Mouse (Mus musculus): ENCODE measurements at regions not wholly inside any gene's neighbourhood (a gene's known extent, or its start where the extent isn't known, plus 50 kb on each side); places are given as distances from the start of the nearest gene placed in this dataset.
"Not testable (repeated sequence)": the region's sequence is repeated elsewhere in the genome, so short reads cannot be mapped to it uniquely, and the experiment has no call there.

DNA sequence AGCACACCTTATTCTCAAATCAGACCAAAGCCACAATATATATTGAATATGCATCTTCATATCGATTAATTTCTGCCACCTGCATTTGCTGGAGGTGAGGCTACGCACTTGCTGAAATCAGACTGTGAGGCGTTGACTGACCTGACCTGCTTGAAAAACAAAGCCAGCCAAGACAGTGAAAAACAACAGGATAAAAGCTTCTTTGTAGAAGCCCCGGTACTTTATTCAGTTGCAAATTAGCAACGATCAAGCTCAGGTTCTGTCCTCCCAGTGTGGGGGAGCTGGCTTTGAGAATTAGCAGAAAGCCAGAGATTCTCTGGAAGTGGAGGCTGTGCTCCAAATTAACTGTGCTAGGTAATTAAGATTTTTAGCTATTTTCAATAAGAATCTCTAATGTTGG lies 100.6 kb downstream of the Vmn2r79 start:
- no peak for DNase-seq (ENCODE audit: low spot score)

DNA sequence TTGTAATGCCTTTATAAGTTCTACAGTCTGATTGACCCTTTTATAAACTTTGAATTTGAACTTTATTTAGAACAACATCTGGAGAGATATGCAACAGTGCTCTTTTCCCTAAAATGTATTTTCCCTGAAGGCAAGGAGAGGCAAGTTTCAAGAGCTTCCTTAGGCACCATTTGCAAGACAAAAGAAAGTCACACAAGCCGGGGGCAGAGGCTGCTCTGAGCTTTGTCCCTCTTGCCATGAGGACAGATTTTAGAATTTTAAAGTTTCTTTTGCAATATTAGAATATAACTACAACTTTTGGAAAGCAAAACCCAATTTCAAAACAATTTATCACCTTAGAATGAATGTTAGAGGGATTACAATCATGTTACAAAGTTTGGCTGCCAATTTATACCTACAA lies 103.7 kb downstream of the Vmn2r79 start:
- DNase-seq (ENCODE audit: low spot score), result not testable (repeated sequence)

- not testable (repeated sequence) for DNase-seq (ENCODE audit: low spot score)
Measured at GRCm38 (mm10) chr7:87100377-87100776, 104.5 kb downstream of the Vmn2r79 start.

GRCm38 (mm10) chr7:87101281-87101680 lies 105.4 kb downstream of the Vmn2r79 start:
- not testable (repeated sequence) for DNase-seq (ENCODE audit: low spot score)

- DNase-seq (ENCODE audit: low spot score), result no peak
Measured at GRCm38 (mm10) chr7:87110312-87110984, 114.5 kb downstream of the Vmn2r79 start.

DNA sequence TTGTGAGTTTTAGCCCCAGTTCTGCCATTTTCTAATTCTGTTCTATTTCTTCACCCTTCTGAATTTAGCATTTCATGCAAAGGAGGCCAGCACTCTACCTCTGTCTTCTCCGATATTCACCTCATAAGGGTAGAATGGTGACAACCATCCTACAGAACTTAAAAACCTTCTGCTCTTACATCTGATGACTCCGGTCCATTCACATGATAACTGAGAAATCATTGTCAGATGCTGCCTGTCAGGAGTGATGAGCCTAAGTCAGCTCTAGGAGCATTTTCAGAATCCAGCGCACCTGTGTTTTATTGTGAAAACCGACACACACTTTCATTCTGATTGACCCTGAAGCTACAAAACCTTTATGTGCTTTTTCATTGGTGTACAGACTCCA lies 115.1 kb downstream of the Vmn2r79 start:
- DNase-seq (ENCODE audit: low spot score), result no peak

GRCm38 (mm10) chr7:87113654-87114053 lies 117.7 kb downstream of the Vmn2r79 start:
- peak; percentile 18 for DNase-seq (ENCODE audit: low spot score)

DNA sequence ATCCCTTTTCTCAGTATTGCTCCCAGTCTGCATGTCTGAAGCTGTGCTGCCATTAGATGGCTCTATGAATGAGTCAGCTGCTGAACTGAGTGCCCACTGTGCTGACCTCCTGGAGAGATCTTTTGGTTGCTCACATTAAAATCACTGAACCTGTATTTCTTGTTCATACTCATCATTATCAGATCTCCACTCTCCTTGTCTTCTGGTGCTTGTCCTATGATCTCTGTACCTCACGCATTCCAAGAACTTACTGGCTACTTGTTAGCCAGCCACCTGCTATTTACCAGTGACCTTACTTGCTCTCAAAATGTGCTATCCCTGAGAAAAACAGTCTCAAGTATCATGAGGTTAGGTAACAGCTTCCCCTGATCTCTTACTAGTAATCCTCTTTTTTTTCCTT lies 123.4 kb upstream of the Nox4 start:
- no peak for DNase-seq (ENCODE audit: low spot score)

GRCm38 (mm10) chr7:87145896-87146295 lies 100.0 kb upstream of the Nox4 start:
- no peak for DNase-seq (ENCODE audit: low spot score)

- no peak for DNase-seq (ENCODE audit: low spot score)
Measured at GRCm38 (mm10) chr7:87147703-87148102, 98.2 kb upstream of the Nox4 start.

- DNase-seq (ENCODE audit: low spot score), result no peak
Measured at GRCm38 (mm10) chr7:87148681-87149080, 97.2 kb upstream of the Nox4 start.

DNA sequence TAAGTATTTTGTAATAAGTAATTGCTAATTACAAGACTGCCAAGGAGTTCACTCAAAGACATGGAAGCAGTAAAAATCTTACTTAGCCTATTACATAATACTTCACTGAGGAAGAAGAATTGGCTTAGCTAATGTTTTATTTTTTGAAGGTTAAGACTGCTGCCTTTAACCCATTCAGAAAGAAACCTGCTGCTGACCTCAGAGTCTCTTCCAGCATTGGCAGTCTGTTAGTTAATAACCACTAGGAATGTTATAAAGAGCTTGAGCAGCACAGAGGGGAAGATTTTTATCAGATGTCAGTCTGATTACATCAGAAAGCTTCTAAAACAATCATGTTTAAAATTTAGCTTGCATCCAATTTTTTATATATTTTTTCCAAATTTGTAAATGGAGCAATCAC lies 94.9 kb upstream of the Nox4 start:
- DNase-seq (ENCODE audit: low spot score), result no peak

- DNase-seq (ENCODE audit: low spot score), result no peak
Measured at GRCm38 (mm10) chr7:87186443-87187153, 59.3 kb upstream of the Nox4 start.

- no peak for DNase-seq (ENCODE audit: low spot score)
Measured at GRCm38 (mm10) chr7:87195647-87196046, 50.2 kb upstream of the Nox4 start.

Measured in urinary bladder, postnatal 14 days (tissue).